Mouse (Mus musculus) gastrocnemius, postnatal 14 days (tissue): ENCODE data around the gene Smok2b. TPM values are rescaled to one million over a fixed set of nuclear protein-coding genes. Genes with fewer than 3 reads are reported as not detected.
"Not testable (repeated sequence)": the region's sequence is repeated elsewhere in the genome, so short reads cannot be mapped to it uniquely, and the experiment has no call there.

Source experiments
- DNase-seq: peaks from one replicate; pipeline ENCODE4 v3.0.0; 2021; ENCODE audit warnings: mixed read lengths
- intact Hi-C: fragments of 180-260 bp; cut with DNase I; formaldehyde crosslinking; loops from one replicate; pipeline ENCODE4 v1.15.1; 2025; ENCODE audit warnings: low total_unique reads
- total RNA-seq, 2 experiments: library from RNA; stranded (reverse); gene quantifications; 2 replicates each; pipeline ENCODE4 v1.2.3; 2021

The Smok2b gene
- total RNA-seq, 2 experiments from 2014 or later, result not detected

- DNase-seq, intact Hi-C loops: not testable (repeated sequence)
Observed at GRCm38 (mm10) chr17:13221921-13222320, 8.1 kb upstream of the Smok2b start.

- DNase-seq, intact Hi-C loops: not testable (repeated sequence)
Observed at GRCm38 (mm10) chr17:13239461-13239860, 9.4 kb downstream of the Smok2b start.

- DNase-seq, intact Hi-C loops: not testable (repeated sequence)
Observed at GRCm38 (mm10) chr17:13240807-13241727, 11.0 kb downstream of the Smok2b start.

- DNase-seq, intact Hi-C loops: not testable (repeated sequence)
Observed at GRCm38 (mm10) chr17:13254786-13255185, 24.7 kb downstream of the Smok2b start.

Other genes with a start within 250 kb of the Smok2b start
- gene Wtap, start 236.1 kb upstream of the Smok2b start, total RNA-seq, result 10 to 100 TPM; 27.9 to 31.2 TPM
- 100 to 1,000 TPM; 302 to 371 TPM for gene Sod2, start 223.4 kb upstream of the Smok2b start, total RNA-seq
- not detected for gene Gpr31b, start 178.0 kb upstream of the Smok2b start, total RNA-seq
- under 1 TPM; 0.27 to 0.35 TPM for gene Tcp10b, start 169.2 kb upstream of the Smok2b start, total RNA-seq
- not detected for gene Unc93a, start 98.4 kb upstream of the Smok2b start, total RNA-seq
- not detected for gene Smok2a, start 9.1 kb upstream of the Smok2b start, total RNA-seq
- gene Tcp10c, start 124.3 kb downstream of the Smok2b start, total RNA-seq, result not detected